Mouse (Mus musculus): ENCODE results near the gene Dnajc25. TPM values are rescaled to one million over a fixed set of nuclear protein-coding genes. Genes with fewer than 3 reads are reported as not detected.

Dnajc25 gene
- polyA plus RNA-seq, 1 experiment from 2014 or later = 18.7 TPM

DNA sequence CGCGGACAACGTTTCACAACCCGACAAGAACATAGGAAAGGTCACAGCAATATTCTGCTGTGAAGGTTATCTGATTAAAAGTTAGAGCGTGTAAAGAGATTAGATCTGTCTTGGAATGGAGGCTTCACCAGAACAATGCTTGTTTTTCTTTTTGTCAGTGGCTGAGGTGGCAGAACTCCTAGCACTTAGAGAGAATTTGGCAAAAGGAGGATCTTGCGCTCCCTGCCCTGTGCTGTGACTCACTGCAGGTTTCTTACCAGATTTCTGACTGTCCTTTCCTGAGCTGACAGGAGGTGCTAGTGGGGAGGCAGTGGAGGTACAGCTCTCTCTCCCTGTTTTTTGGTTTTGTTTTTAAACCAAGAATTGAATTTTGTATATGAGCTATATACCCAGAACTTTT, 12.2 kb downstream of the Dnajc25 start:
- no peak overlapping the region for H3K9ac ChIP-seq
- no peak overlapping the region for H3K4me2 ChIP-seq
- no peak for ATAC-seq (ENCODE audit: insufficient number of reproducible peaks, low FRiP score, low TSS enrichment, low read depth)
- H3K4me1 ChIP-seq = peaks cover 27% of the 10 kb centered on the region
- no peak overlapping the region for H3K27ac ChIP-seq
- no peak overlapping the region for H3K4me3 ChIP-seq
- H3K27me3 ChIP-seq = no peaks in the 10 kb centered on the region
- H3K9me3 ChIP-seq = no peaks in the 10 kb centered on the region
- H3K36me3 ChIP-seq = no peaks in the 10 kb centered on the region
- 85% methylated on average over 6 of the region's 6 CpGs for WGBS

DNA sequence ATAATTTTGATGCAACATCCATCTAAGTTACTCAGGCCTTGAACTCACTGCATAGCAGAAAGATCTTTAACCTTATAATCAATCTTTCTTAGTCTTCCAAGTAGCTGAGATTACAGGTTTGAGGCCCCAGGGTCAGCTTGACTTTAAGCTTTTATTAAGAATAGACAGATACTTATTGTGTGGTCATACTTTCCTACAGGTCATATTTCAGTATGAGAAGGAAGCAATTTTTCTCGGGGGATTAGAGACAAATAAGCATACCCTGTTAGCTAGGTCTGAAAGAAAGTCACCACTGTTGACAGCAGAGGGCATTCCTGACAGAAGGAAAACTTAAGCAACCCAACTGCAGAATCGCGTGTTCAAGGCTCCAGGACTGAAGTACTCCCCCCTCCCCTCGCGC, 13.1 kb downstream of the Dnajc25 start:
- no peak for ATAC-seq (ENCODE audit: insufficient number of reproducible peaks, low FRiP score, low TSS enrichment, low read depth)
- H3K27ac ChIP-seq = no peak overlapping the region
- 80% methylated on average over 5 of the region's 5 CpGs for WGBS

DNA sequence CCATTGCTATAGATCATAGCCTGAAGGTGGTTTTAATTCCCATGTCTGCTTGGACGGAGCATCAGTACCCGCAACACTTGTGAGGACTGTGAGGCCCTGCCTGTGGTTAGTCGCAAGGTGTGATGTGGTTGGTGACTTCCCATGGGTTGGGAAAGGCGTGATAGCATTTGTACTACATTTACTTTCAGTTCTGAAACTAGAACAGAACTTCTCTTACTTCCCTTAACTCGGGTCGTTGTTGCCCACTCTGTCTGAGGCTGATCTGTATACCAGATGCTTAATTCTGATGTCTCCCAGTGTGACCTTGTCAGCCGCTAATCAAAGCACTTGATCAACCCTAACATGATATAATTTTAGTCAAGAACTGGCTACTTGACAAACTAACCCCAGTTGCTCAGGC, 14.3 kb downstream of the Dnajc25 start:
- Histone ChIP-seq H3K4me2 (no peak overlapping the region), H3K27me3 (no peaks in the 10 kb centered on the region), H3K36me3 (no peaks in the 10 kb centered on the region; the same call in 1 of the 2 replicates), H3K9ac (no peak overlapping the region), H3K9me3 (no peaks in the 10 kb centered on the region), H3K27ac (no peak overlapping the region), H3K4me3 (no peak overlapping the region), H3K4me1 (peaks cover 19% of the 10 kb centered on the region)
- no peak for ATAC-seq (ENCODE audit: insufficient number of reproducible peaks, low FRiP score, low TSS enrichment, low read depth)
- 83% methylated on average over 7 of the region's 7 CpGs for WGBS

More for the DNA sequence above, 13.1 kb downstream of the Dnajc25 start:
- Histone ChIP-seq H3K27me3 (no peaks in the 10 kb centered on the region), H3K9ac (no peak overlapping the region), H3K9me3 (no peaks in the 10 kb centered on the region), H3K4me1 (peaks cover 23% of the 10 kb centered on the region), H3K36me3 (no peaks in the 10 kb centered on the region), H3K4me3 (no peak overlapping the region), H3K4me2 (no peak overlapping the region)

DNA sequence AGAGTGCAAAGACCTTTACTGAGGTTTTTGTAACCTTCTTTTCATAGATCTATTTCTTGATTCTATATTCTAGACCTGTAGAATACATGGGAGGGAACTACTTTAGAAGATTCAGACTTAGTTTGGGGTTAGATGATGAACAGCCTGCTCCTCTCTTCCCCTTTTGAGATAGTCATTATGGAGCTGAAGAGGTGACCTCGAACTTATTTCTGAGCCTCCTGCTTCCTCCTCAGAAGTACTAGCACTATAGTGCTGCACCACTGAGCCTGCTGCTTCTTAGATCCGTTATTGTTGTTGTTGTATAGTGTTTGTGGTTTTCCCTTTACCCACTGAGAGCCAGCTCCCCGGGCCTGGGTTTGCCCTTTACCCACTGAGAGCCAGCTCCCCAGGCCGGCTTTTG, 14.8 kb downstream of the Dnajc25 start:
- WGBS = 78% methylated on average over 4 of the region's 4 CpGs
- ATAC-seq (ENCODE audit: insufficient number of reproducible peaks, low FRiP score, low TSS enrichment, low read depth) = no peak

DNA sequence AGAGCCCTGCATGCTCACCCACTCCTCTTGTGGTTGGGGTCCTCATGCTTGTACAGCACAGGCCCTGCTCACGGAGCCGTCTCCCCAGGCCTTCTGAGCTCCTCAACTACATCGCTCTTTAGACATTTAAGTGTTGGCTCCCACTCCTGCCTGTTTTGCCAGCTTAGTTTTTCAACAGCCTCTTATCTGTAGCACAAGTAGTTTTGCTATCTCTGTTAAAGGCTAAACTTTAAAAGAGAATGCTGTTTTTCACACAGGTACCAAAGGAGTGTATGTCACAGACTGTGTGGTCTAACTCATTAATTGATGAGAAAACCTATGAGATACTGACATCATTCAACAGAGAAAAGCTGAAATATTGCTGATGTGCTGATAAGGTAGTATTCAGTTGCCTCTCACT, 16.6 kb downstream of the Dnajc25 start:
- no peaks in the 10 kb centered on the region for H3K27me3 ChIP-seq
- H3K9ac ChIP-seq = no peak overlapping the region
- no peak overlapping the region for H3K4me2 ChIP-seq
- no peak overlapping the region for H3K4me3 ChIP-seq
- H3K36me3 ChIP-seq = peaks cover 3% of the 10 kb centered on the region; the same call in 1 of the 2 replicates
- 64% methylated on average over 3 of the region's 3 CpGs for WGBS
- no peak overlapping the region for H3K27ac ChIP-seq
- peaks cover 5% of the 10 kb centered on the region; the same call in 1 of the 2 replicates for H3K4me1 ChIP-seq
- no peaks in the 10 kb centered on the region for H3K9me3 ChIP-seq
- no peak for ATAC-seq (ENCODE audit: insufficient number of reproducible peaks, low FRiP score, low TSS enrichment, low read depth)

More for the DNA sequence above, 14.8 kb downstream of the Dnajc25 start:
- no peak overlapping the region for H3K4me2 ChIP-seq
- no peaks in the 10 kb centered on the region; the same call in 1 of the 2 replicates for H3K36me3 ChIP-seq
- no peaks in the 10 kb centered on the region for H3K27me3 ChIP-seq
- H3K9me3 ChIP-seq = no peaks in the 10 kb centered on the region
- no peak overlapping the region for H3K4me3 ChIP-seq
- peaks cover 14% of the 10 kb centered on the region for H3K4me1 ChIP-seq
- H3K27ac ChIP-seq = no peak overlapping the region
- H3K9ac ChIP-seq = no peak overlapping the region

DNA sequence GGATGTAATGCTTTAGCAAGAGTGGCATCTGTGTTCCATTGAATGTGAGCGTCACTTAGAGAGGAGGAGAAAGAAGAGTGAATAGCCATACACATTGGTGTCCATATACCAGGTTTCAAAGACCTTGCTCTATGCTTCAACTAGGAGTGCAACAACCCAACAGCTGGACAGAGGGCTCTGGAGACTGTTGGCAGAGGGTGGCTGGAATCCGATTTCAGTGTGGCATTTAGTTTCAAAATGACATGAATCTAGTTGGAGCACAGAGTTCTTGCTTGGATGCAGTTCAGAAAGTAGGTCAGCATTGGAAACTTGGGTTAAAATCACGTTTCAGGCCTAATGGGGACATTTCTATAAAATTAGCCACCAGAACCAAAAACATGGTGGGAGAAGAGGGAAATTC, 20.3 kb downstream of the Dnajc25 start:
- no peak overlapping the region for H3K9ac ChIP-seq
- H3K4me2 ChIP-seq = no peak overlapping the region
- H3K4me3 ChIP-seq = no peak overlapping the region
- H3K27me3 ChIP-seq = no peaks in the 10 kb centered on the region
- no peak overlapping the region for H3K27ac ChIP-seq
- WGBS = 75% methylated on average over 3 of the region's 3 CpGs
- H3K36me3 ChIP-seq = peaks cover 22% of the 10 kb centered on the region
- no peak for ATAC-seq (ENCODE audit: insufficient number of reproducible peaks, low FRiP score, low TSS enrichment, low read depth)
- H3K9me3 ChIP-seq = no peaks in the 10 kb centered on the region
- no peaks in the 10 kb centered on the region for H3K4me1 ChIP-seq

DNA sequence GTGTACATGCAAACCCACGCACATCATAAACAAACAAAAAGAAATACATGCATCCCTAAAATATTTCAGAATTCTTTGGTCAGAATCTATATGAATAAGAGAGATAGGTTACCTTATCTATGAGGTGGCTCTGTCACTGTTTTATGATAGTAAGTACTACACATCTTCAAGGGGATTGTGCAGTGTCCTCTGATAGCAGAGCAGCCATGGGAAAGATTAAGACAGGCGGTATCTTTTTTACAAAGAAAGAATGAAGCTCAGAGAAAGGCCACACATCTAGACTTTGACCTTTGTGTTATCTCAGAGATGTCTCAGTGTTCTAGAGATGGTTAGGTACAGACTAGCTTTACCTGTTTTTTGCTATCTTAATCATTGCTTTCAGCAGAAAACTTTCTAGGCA, 22.1 kb downstream of the Dnajc25 start:
- Histone ChIP-seq H3K9me3 (no peaks in the 10 kb centered on the region), H3K27ac (no peak overlapping the region), H3K27me3 (no peaks in the 10 kb centered on the region), H3K36me3 (peaks cover 33% of the 10 kb centered on the region), H3K9ac (no peak overlapping the region), H3K4me3 (no peak overlapping the region), H3K4me1 (no peaks in the 10 kb centered on the region), H3K4me2 (no peak overlapping the region)
- ATAC-seq (ENCODE audit: insufficient number of reproducible peaks, low FRiP score, low TSS enrichment, low read depth) = no peak
- 90% methylated on average over 2 of the region's 2 CpGs for WGBS

DNA sequence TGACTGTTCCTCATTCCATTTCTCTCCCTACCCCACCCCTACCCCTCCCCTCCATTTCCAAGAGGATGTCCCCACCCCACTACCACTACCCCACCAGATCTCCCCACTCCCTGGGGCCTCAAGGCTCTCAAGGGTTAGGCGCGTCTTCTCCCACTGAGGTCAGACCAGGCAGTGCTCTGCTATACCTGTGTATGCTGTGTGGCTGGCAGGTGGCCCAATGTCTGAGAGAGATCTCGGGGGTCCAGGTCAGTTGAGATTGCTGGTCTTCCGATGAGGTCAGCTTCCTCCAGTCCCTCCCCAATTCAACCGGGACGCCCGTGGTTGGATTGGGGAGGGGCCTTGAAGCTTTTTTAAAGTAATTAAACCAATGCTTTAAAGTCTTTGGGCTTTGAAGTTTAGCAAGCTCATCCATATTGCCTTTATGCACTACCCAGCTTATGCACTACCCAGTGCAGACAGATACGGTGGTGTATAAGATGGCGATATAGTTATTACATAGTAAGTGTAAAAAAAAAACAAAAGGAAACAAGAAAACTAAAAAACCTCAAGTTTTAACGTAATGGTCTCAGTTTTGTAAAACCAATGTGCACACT, 39.6 kb downstream of the Dnajc25 start:
- H3K4me2 ChIP-seq = peak overlapping the region; percentile 52
- no peaks in the 10 kb centered on the region for H3K27me3 ChIP-seq
- H3K9me3 ChIP-seq = no peaks in the 10 kb centered on the region
- no peak overlapping the region for H3K27ac ChIP-seq
- WGBS = 72% methylated on average over 10 of the region's 10 CpGs
- no peak overlapping the region for H3K9ac ChIP-seq
- H3K4me3 ChIP-seq = peak overlapping the region; percentile 85
- ATAC-seq (ENCODE audit: insufficient number of reproducible peaks, low FRiP score, low TSS enrichment, low read depth) = no peak
- H3K4me1 ChIP-seq = peaks cover 11% of the 10 kb centered on the region; the same call in 1 of the 2 replicates
- peaks cover 5% of the 10 kb centered on the region; the same call in 1 of the 2 replicates for H3K36me3 ChIP-seq

DNA sequence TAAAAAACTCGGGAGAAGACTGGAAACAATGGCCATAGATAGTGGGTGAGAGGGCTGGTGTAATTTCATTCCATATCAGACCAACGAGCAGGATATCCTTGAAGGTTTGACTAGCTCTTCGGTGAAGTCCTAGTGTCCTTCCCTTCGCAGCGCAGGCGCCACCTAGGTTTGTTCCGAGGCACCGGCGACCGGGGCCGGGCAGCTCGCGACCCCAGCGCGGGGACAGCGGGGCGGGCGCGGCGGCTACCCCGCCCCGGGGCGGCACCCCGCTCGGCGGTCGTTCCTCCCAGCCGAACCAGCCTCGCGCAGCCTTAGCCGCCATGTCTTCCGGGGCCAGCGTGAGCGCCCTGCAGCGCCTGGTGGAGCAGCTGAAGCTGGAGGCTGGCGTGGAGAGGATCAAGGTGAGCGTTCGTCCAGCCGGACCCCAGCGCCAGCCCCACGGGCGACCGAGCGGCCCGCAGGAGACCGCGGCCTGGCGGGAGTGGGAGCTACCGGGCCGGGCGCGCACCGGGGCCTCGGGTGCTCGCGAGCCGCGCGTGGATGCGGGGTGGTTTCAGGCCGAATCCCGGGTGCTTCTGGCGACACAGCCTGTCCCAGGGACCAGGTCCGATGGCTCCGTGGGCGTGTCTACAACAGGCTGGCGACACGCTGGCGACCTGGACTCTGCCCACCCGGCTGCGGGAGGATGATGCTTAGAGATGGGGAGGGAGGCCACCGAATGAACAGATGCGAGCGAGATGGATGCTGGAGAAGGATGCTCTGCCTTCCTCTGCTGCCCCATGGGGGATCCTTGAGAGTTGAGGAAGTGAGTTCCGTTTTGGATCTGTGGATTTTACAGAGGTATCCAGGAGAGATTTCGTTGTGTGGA, 40.3 kb downstream of the Dnajc25 start, which contains the start of gene Gng10:
Gene Gng10, plus strand, starts transcription at position 171 of the 868 bp plus-strand sequence.
- Histone ChIP-seq H3K27me3 (no peaks in the 10 kb centered on the region), H3K36me3 (peaks cover 12% of the 10 kb centered on the region), H3K9me3 (no peaks in the 10 kb centered on the region), H3K4me2 (peak within 1 kb of the TSS; percentile 52), H3K27ac (peak within 1 kb of the TSS; percentile 83), H3K4me3 (peak within 1 kb of the TSS; percentile 85), H3K9ac (peak within 1 kb of the TSS; percentile 85), H3K4me1 (peaks cover 11% of the 10 kb centered on the region; the same call in 1 of the 2 replicates)
- ATAC-seq (ENCODE audit: insufficient number of reproducible peaks, low FRiP score, low TSS enrichment, low read depth) = peak; percentile 83
- 9% methylated on average over 76 of the region's 76 CpGs for WGBS

DNA sequence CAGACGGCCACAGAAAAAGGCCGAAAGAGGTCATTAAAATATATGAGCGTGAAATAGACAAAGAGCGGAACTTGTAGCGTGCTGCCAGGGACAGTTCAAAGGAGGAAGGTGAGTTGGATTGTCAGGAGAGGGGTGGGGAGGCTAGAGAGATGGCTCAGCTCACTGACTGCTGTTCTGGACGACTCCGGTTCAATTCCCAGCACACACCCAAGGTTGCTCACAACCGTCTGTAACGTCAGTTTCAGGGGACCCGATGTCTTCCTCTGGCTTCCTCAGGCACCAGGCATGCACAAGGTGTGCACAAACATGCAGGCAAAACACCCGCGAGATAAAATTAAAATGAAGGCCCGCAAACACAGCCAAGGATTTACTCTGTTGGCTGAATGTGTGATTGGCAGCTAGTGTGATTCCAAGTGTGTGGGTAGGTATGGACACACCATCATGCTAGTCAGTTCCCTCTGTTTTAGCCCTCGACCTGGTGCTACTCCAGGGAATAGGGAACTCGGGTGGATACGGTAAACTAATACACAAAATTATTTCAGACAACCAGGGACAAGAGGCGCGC, 41.0 kb downstream of the Dnajc25 start:
- ATAC-seq (ENCODE audit: insufficient number of reproducible peaks, low FRiP score, low TSS enrichment, low read depth) = no peak
- peak overlapping the region; percentile 52 for H3K4me2 ChIP-seq
- peaks cover 11% of the 10 kb centered on the region; the same call in 1 of the 2 replicates for H3K4me1 ChIP-seq
- 57% methylated on average over 18 of the region's 18 CpGs for WGBS
- no peaks in the 10 kb centered on the region for H3K27me3 ChIP-seq
- H3K36me3 ChIP-seq = peaks cover 20% of the 10 kb centered on the region
- peak overlapping the region; percentile 85 for H3K4me3 ChIP-seq
- H3K27ac ChIP-seq = no peak overlapping the region
- peak overlapping the region; percentile 85 for H3K9ac ChIP-seq
- H3K9me3 ChIP-seq = no peaks in the 10 kb centered on the region

DNA sequence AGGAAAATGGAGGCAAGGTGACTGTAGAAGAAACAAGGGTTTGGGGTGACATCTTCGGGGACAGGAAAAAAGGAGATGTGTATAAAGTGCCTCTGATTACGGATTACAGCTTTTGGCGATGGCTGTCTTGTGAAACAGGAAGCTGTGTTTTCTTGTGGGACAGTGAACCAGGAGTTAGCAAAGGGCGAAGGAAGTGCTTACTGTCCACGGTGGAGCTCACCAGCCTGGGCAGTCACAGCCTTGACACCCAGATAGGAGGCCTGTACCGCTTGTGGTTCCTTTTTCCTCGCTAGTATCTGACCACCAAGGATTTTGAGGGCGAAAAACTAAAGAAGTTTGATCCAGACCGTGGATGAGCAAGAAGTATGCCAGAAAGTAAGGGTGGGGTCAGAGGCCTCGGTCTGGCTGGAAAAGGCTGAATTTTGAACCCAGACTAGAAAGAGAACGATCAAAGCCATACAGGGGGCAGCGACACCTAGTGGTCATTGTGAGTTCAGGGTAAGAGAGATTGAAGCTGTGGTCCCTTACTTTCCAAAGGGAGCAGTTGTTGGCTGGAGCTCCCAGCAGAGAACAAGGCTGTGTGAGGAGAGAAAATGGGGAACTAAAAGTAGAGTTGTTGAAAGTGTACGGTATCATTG, 41.7 kb downstream of the Dnajc25 start:
- ATAC-seq (ENCODE audit: insufficient number of reproducible peaks, low FRiP score, low TSS enrichment, low read depth) = no peak
- no peak overlapping the region for H3K4me3 ChIP-seq
- 53% methylated on average over 13 of the region's 13 CpGs for WGBS

More for the DNA sequence above, 41.7 kb downstream of the Dnajc25 start:
- Histone ChIP-seq H3K4me1 (peaks cover 11% of the 10 kb centered on the region; the same call in 1 of the 2 replicates), H3K9me3 (no peaks in the 10 kb centered on the region), H3K27ac (no peak overlapping the region), H3K9ac (no peak overlapping the region), H3K36me3 (peaks cover 25% of the 10 kb centered on the region), H3K4me2 (no peak overlapping the region; the same call in 1 of the 2 replicates), H3K27me3 (no peaks in the 10 kb centered on the region)
